Mouse (Mus musculus) neural tube, embryonic 15.5 days (tissue): Measurements from ENCODE around the gene Acsl3. TPM values are rescaled to one million over a fixed set of nuclear protein-coding genes. Genes with fewer than 3 reads are reported as not detected.

Experiments
- polyA plus RNA-seq: library from polyadenylated mRNA; unstranded; fragments of >200 nt; fragmentation: Nextera tagmentation; extraction: Ambion mirVana; gene quantifications from 2 replicates; pipeline ENCODE4 v1.2.1, GENCODE M21; 2015

Gene Acsl3
- polyA plus RNA-seq, 1 experiment from 2014 or later: 104 TPM

Other genes with a start within 250 kb of the Acsl3 start
- gene Farsb, start 168.9 kb upstream of the Acsl3 start, polyA plus RNA-seq: 160 and 161 TPM in 2 replicates
- gene Mogat1, start 146.8 kb upstream of the Acsl3 start, polyA plus RNA-seq: 0.82 and 0.83 TPM in 2 replicates
- 1.00 and 1.0 TPM in 2 replicates for gene BC035947, start 145.7 kb upstream of the Acsl3 start, polyA plus RNA-seq
- gene Utp14b, start 213 bp downstream of the Acsl3 start, polyA plus RNA-seq: 1.8 and 2.3 TPM in 2 replicates
- gene Kcne4, start 158.9 kb downstream of the Acsl3 start, polyA plus RNA-seq: 3.5 and 6.2 TPM in 2 replicates